Mouse (Mus musculus) limb, embryonic 14.5 days (tissue): ENCODE results near the gene Med16. TPM values are rescaled to one million over a fixed set of nuclear protein-coding genes. Genes with fewer than 3 reads are reported as not detected.
"Not testable (repeated sequence)": the region's sequence is repeated elsewhere in the genome, so short reads cannot be mapped to it uniquely, and the experiment has no call there.

ENCODE experiments used
- ATAC-seq: fragments of 200-750 bp; cut with Nextera tagmentation; 2 replicates; pipeline ENCODE4 v1.8.0; 2017; ENCODE audit warnings: low read depth, moderate number of reproducible peaks, moderate TSS enrichment; ENCODE audit not compliant: low FRiP score
- DNase-seq: peaks from one replicate; pipeline ENCODE4 v3.0.0-alpha.2; 2015; ENCODE audit warnings: low spot score
- H3K27ac ChIP-seq: fragments of 300-500 bp; sonication (generic); replicated peaks from 2 replicates; pipeline ENCODE4 v1.5.1; 2014; ENCODE audit warnings: low read depth, mild to moderate bottlenecking, low read length, moderate library complexity, mixed read lengths
- H3K27me3 ChIP-seq: fragments of 300-500 bp; sonication (generic); 2 replicates; pipeline ENCODE4 v1.6.1; 2014; ENCODE audit warnings: low read length, mixed read lengths; ENCODE audit not compliant: control insufficient read depth, insufficient read depth
- H3K36me3 ChIP-seq: fragments of 300-500 bp; sonication (generic); 2 replicates; pipeline ENCODE4 v1.6.1; 2014; ENCODE audit warnings: mild to moderate bottlenecking, low read length, moderate library complexity, mixed read lengths; ENCODE audit not compliant: control insufficient read depth, insufficient read depth
- H3K4me1 ChIP-seq: fragments of 300-500 bp; sonication (generic); 2 replicates; pipeline ENCODE4 v1.6.1; 2014; ENCODE audit warnings: antibody characterized with exemption, low read length, mixed read lengths; ENCODE audit not compliant: control insufficient read depth, insufficient read depth
- H3K4me2 ChIP-seq: fragments of 300-500 bp; sonication (generic); replicated peaks from 2 replicates; pipeline ENCODE4 v1.6.1; 2014; ENCODE audit warnings: low read depth, mild to moderate bottlenecking, low read length, moderate library complexity; ENCODE audit not compliant: severe bottlenecking
- H3K4me3 ChIP-seq: fragments of 300-500 bp; sonication (generic); replicated peaks from 2 replicates; pipeline ENCODE4 v1.5.1; 2014; ENCODE audit warnings: low read length
- H3K9ac ChIP-seq: fragments of 300-500 bp; sonication (generic); 2 replicates; pipeline ENCODE4 v1.6.1; 2014; ENCODE audit warnings: mild to moderate bottlenecking, low read depth, low read length, moderate library complexity; ENCODE audit not compliant: severe bottlenecking
- H3K9me3 ChIP-seq: fragments of 300-500 bp; sonication (generic); 2 replicates; pipeline ENCODE4 v1.6.1; 2016; ENCODE audit warnings: low read length; ENCODE audit not compliant: control insufficient read depth
- POLR2A ChIP-seq: fragments of 200-500 bp; IDR thresholded peaks from 2 replicates; pipeline ENCODE4 v1.8.0; 2012; ENCODE audit warnings: inconsistent platforms, mild to moderate bottlenecking, moderate library complexity, borderline replicate concordance; ENCODE audit not compliant: insufficient read depth, insufficient read length; ENCODE audit errors: extremely low read depth
- WGBS: fragments of 180-500 bp; shearing (Covaris S2); extraction: QIAGEN DNeasy Blood & Tissue Kit; methylation state at CpG from one replicate; pipeline ENCODE4 v1.1.7; 2014; 5-methylcytosine and 5-hydroxymethylcytosine counted together
- polyA plus RNA-seq, 2 experiments: library from polyadenylated mRNA; depleted of rRNA in 1 of 2; stranded (reverse) in 1 of 2; unstranded in 1 of 2; fragments of >200 nt; fragmentation: Nextera tagmentation in 1 of 2; extraction: Ambion mirVana in 1 of 2; gene quantifications; 2 replicates each; pipeline versions ENCODE4 v1.2.1 to v1.2.3; 2012 to 2014

Gene Med16
- polyA plus RNA-seq, 2 experiments = 33.4 to 54.6 TPM

GRCm38 (mm10) chr10:79896814-79897213 lies 11.9 kb downstream of the Med16 start:
- Histone ChIP-seq H3K4me2 (no peak overlapping the region), H3K36me3 (peaks cover 54% of the 10 kb centered on the region), H3K9me3 (no peaks in the 10 kb centered on the region), H3K4me1 (no peaks in the 10 kb centered on the region), H3K27ac (no peak overlapping the region), H3K27me3 (no peaks in the 10 kb centered on the region), H3K9ac (no peak overlapping the region), H3K4me3 (no peak overlapping the region)
- DNase-seq (no peak), ATAC-seq (no peak)
- no peak for TF ChIP-seq POLR2A
- 84% methylated on average over 13 of the region's 13 CpGs for WGBS

DNA sequence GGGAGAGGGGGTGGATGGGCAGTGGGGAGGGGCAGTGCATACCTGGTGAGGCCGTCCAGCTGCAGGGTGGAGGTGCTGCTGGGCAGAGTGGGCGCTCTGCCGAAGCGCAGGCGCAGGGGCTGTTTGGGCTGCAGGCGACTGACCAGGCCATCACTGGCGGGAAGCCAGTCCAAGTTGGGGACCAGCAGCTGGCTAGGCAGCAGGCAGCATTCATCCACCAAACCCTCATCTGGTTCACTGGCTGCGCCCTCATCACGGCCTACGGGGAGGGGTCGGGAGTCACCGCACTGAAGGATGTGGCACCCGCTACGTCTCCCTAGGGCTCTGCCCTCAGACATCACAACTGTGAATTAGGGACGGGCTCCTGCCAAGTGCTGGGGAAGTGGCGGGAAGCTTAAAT lies 12.4 kb downstream of the Med16 start:
- H3K27me3 ChIP-seq = no peaks in the 10 kb centered on the region
- TF ChIP-seq POLR2A = no peak
- H3K4me1 ChIP-seq = no peaks in the 10 kb centered on the region
- 91% methylated on average over 15 of the region's 16 CpGs for WGBS
- H3K36me3 ChIP-seq = peaks cover 50% of the 10 kb centered on the region
- no peak overlapping the region for H3K9ac ChIP-seq
- ATAC-seq (no peak), DNase-seq (no peak)
- no peak overlapping the region for H3K4me2 ChIP-seq
- no peak overlapping the region for H3K4me3 ChIP-seq
- no peak overlapping the region for H3K27ac ChIP-seq
- H3K9me3 ChIP-seq = no peaks in the 10 kb centered on the region

DNA sequence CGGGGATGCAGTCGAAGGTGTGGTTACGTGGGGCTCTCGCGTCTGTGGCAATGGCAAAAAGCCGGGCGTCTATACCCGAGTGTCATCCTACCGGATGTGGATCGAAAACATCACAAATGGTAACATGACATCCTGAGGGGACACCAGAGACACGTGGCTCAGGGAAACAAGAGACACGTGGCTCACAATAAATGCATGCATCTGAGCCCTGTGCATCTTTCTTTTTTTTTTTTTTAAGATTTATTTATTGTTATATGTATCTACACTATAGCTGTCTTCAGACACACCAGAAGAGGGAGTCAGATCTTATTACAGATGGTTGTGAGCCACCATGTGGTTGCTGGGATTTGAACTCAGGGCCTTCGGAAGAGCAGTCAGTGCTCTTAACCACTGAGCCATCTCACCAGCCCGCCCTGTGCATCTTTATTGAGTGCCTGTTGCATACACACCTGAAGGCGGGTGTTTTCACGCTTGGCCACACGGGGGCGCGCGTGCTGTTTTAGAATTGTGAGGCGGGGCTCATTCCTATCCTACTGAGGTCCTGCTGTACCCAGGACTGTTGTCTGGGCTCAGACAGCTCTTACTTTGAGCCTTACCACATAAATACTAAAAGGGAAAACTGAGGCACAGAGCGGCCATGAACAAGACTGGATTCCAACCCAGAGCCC lies 16.1 kb downstream of the Med16 start:
- not testable (repeated sequence) for H3K9ac ChIP-seq, H3K4me2 ChIP-seq, H3K4me3 ChIP-seq, H3K27me3 ChIP-seq, H3K27ac ChIP-seq, H3K9me3 ChIP-seq, H3K4me1 ChIP-seq
- DNase-seq (peak; percentile 68), ATAC-seq (peak; percentile 30; the same call in 1 of the 2 replicates)
- H3K36me3 ChIP-seq = peaks cover 27% of the 10 kb centered on the region
- WGBS = 44% methylated on average over 22 of the region's 22 CpGs

GRCm38 (mm10) chr10:79890670-79891069 lies 18.1 kb downstream of the Med16 start, which contains the start of gene Cfd:
Gene Cfd (plus strand): TSS chr10:79890853.
- Histone ChIP-seq H3K9ac (no peak within 1 kb of the TSS), H3K36me3 (peaks cover 8% of the 10 kb centered on the region), H3K9me3 (no peaks in the 10 kb centered on the region), H3K27ac (no peak within 1 kb of the TSS), H3K27me3 (no peaks in the 10 kb centered on the region), H3K4me2 (no peak within 1 kb of the TSS), H3K4me1 (no peaks in the 10 kb centered on the region), H3K4me3 (no peak within 1 kb of the TSS)
- no peak for DNase-seq
- no peak for TF ChIP-seq POLR2A
- ATAC-seq = no peak
- 37% methylated on average over 5 of the region's 5 CpGs for WGBS

GRCm38 (mm10) chr10:79889386-79889785 lies 19.3 kb downstream of the Med16 start:
- no peaks in the 10 kb centered on the region for H3K36me3 ChIP-seq
- no peak overlapping the region for H3K9ac ChIP-seq
- no peak overlapping the region for H3K4me2 ChIP-seq
- H3K27ac ChIP-seq = no peak overlapping the region
- no peaks in the 10 kb centered on the region for H3K27me3 ChIP-seq
- no peak for TF ChIP-seq POLR2A
- 69% methylated on average over 2 of the region's 2 CpGs for WGBS
- no peaks in the 10 kb centered on the region for H3K4me1 ChIP-seq
- ATAC-seq (no peak), DNase-seq (no peak)
- no peaks in the 10 kb centered on the region for H3K9me3 ChIP-seq
- no peak overlapping the region for H3K4me3 ChIP-seq
